Mouse (Mus musculus) hindlimb bud, embryonic 11.5 days (tissue): Measurements from ENCODE around the gene 2410141K09Rik.
"Not testable (repeated sequence)": the region's sequence is repeated elsewhere in the genome, so short reads cannot be mapped to it uniquely, and the experiment has no call there.

ENCODE experiments used
- DNase-seq: peaks from one replicate; pipeline ENCODE4 v3.0.0-alpha.2; 2012; ENCODE audit warnings: low read depth, low spot score; ENCODE audit errors: extremely low spot score

2410141K09Rik gene

GRCm38 (mm10) chr13:66441018-66441417 lies at the start of gene 2410141K09Rik:
TSS of gene 2410141K09Rik (minus strand) at chr13:66441118.
- DNase-seq, result not testable (repeated sequence)

- DNase-seq, result not testable (repeated sequence)
These were observed 14.1 kb downstream of the 2410141K09Rik start for GRCm38 (mm10) chr13:66426858-66427257.

- DNase-seq, result not testable (repeated sequence)
These were observed 26.0 kb downstream of the 2410141K09Rik start for GRCm38 (mm10) chr13:66414962-66415361.
